ENCODE assay signal across 8 mouse cellular contexts in the genomic region with DNA sequence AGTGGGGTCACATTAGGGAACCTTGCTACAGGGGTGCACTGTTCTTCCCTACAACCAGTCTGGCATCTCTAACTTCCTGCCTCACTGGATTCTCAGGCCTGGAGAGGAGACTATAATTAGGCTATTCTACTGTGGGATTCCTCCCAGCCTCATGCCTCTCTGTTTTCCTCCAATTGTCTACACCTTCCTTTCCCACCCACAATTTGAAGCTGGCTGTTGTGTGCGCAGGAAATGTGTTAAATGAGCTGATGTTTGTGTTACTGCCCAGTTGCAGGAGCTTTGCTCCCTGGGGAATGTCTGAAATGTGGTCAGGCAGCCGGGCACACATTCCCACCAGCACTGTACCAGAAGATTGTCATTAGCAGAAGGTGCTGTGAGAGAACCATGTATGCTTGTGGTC.
DNase-seq lines count a peak whose midpoint lies in the region; ATAC-seq and TF ChIP-seq lines count a peak whose summit lies in the region.

No protein-coding gene starts in this region.

- ATAC-seq in hindbrain, embryonic 13.5 days (ENCODE audit: low FRiP score): no peak
- ATAC-seq in hindbrain, embryonic 16.5 days: no peak
- ATAC-seq in heart, embryonic 12.5 days (ENCODE audit: insufficient number of reproducible peaks, low FRiP score): peak; percentile 38; the same call in 1 of the 2 replicates
- ATAC-seq in midbrain, postnatal 0 days (ENCODE audit: low FRiP score): no peak

- no peaks in the 10 kb centered on the region for H3K9me3 ChIP-seq in hindbrain, embryonic 13.5 days
- H3K9me3 ChIP-seq in hindbrain, embryonic 16.5 days (ENCODE audit: control insufficient read depth, low read length): no peaks in the 10 kb centered on the region
- H3K9me3 ChIP-seq in heart, embryonic 12.5 days (replicated peaks): no peaks in the 10 kb centered on the region
- H3K9me3 ChIP-seq in midbrain, postnatal 0 days (ENCODE audit: low read length): no peaks in the 10 kb centered on the region

- 68% methylated on average over 2 of the region's 2 CpGs for WGBS in hindbrain, embryonic 13.5 days
- WGBS in hindbrain, embryonic 16.5 days: 45% methylated on average over 2 of the region's 2 CpGs
- 28% methylated on average over 2 of the region's 2 CpGs for WGBS in heart, embryonic 12.5 days
- WGBS in midbrain, postnatal 0 days: 71% methylated on average over 2 of the region's 2 CpGs
- WGBS in cerebellum, adult 2 months: 73% methylated on average over 2 of the region's 2 CpGs

- DNase-seq in kidney, postnatal 25 days: peak; percentile 44 to 79
- peak; percentile 47 for DNase-seq in skeletal muscle tissue, adult 2 months (ENCODE audit: low read depth, low spot score)
- DNase-seq in midbrain, postnatal 0 days (ENCODE audit: low spot score): no peak
- no peak for DNase-seq in cerebellum, adult 2 months
- no peak for DNase-seq in left cerebral cortex, adult 8-10 months (ENCODE audit: low spot score in 2 of 2)

- H3K27me3 ChIP-seq in hindbrain, embryonic 13.5 days: no peaks in the 10 kb centered on the region
- no peaks in the 10 kb centered on the region for H3K27me3 ChIP-seq in hindbrain, embryonic 16.5 days (replicated peaks; ENCODE audit: control insufficient read depth, insufficient read depth, low read length)
- H3K27me3 ChIP-seq in heart, embryonic 12.5 days (replicated peaks): no peaks in the 10 kb centered on the region
- H3K27me3 ChIP-seq in midbrain, postnatal 0 days (ENCODE audit: insufficient read depth, low read length): no peaks in the 10 kb centered on the region
- H3K27me3 ChIP-seq in cerebellum, adult 2 months (ENCODE audit: control insufficient read depth, insufficient read depth, low read length): no peaks in the 10 kb centered on the region

- no peak for TF ChIP-seq CTCF in midbrain, postnatal 0 days (IDR thresholded peaks at IDR 0.05)
- TF ChIP-seq CTCF in cerebellum, adult 2 months (IDR thresholded peaks at IDR 0.05; ENCODE audit: borderline replicate concordance, insufficient read depth, low read depth, low read length): no peak

- TF ChIP-seq POLR2A in cerebellum, adult 2 months (IDR thresholded peaks at IDR 0.05; ENCODE audit: borderline replicate concordance, insufficient read depth, low read length): no peak

- no peak overlapping the region for H3K4me3 ChIP-seq in hindbrain, embryonic 13.5 days
- no peak overlapping the region for H3K4me3 ChIP-seq in hindbrain, embryonic 16.5 days (ENCODE audit: low read length)
- no peak overlapping the region for H3K4me3 ChIP-seq in heart, embryonic 12.5 days
- H3K4me3 ChIP-seq in midbrain, postnatal 0 days (ENCODE audit: low read depth, low read length): no peak overlapping the region
- no peak overlapping the region for H3K4me3 ChIP-seq in cerebellum, adult 2 months (replicated peaks; ENCODE audit: insufficient read depth, low read depth, low read length)

- H3K36me3 ChIP-seq in hindbrain, embryonic 13.5 days: no peaks in the 10 kb centered on the region
- no peaks in the 10 kb centered on the region for H3K36me3 ChIP-seq in hindbrain, embryonic 16.5 days (ENCODE audit: control insufficient read depth, insufficient read depth, low read length)
- H3K36me3 ChIP-seq in heart, embryonic 12.5 days: no peaks in the 10 kb centered on the region
- no peaks in the 10 kb centered on the region for H3K36me3 ChIP-seq in midbrain, postnatal 0 days (ENCODE audit: insufficient read depth, low read length)

- H3K4me1 ChIP-seq in hindbrain, embryonic 13.5 days (replicated peaks): 0 out of 2 replicates have a peak, but pooled peaks cover 2% of the 10 kb centered on the region
- H3K4me1 ChIP-seq in hindbrain, embryonic 16.5 days (ENCODE audit: control insufficient read depth, insufficient read depth, low read depth, low read length): no peaks in the 10 kb centered on the region
- H3K4me1 ChIP-seq in heart, embryonic 12.5 days (replicated peaks): peaks cover 30% of the 10 kb centered on the region
- H3K4me1 ChIP-seq in midbrain, postnatal 0 days (ENCODE audit: insufficient read depth, low read length): no peaks in the 10 kb centered on the region
- H3K4me1 ChIP-seq in cerebellum, adult 2 months (ENCODE audit: control insufficient read depth, insufficient read depth, low read length): no peaks in the 10 kb centered on the region

- no peak overlapping the region for H3K4me2 ChIP-seq in hindbrain, embryonic 13.5 days
- H3K4me2 ChIP-seq in hindbrain, embryonic 16.5 days (ENCODE audit: low read length): no peak overlapping the region
- H3K4me2 ChIP-seq in heart, embryonic 12.5 days: no peak overlapping the region
- no peak overlapping the region for H3K4me2 ChIP-seq in midbrain, postnatal 0 days (ENCODE audit: low read depth, low read length, poor library complexity, severe bottlenecking)

- H3K27ac ChIP-seq in hindbrain, embryonic 13.5 days: 0 out of 2 replicates have a peak overlapping the region, but pooled peaks have one; percentile 30
- no peak overlapping the region; the same call in 1 of the 2 replicates for H3K27ac ChIP-seq in hindbrain, embryonic 16.5 days (ENCODE audit: low read depth, low read length)
- peak overlapping the region; percentile 87 for H3K27ac ChIP-seq in heart, embryonic 12.5 days (ENCODE audit: poor library complexity, severe bottlenecking)
- H3K27ac ChIP-seq in midbrain, postnatal 0 days (ENCODE audit: low read depth, low read length): no peak overlapping the region
- no peak overlapping the region; the same call in 1 of the 2 replicates for H3K27ac ChIP-seq in cerebellum, adult 2 months (ENCODE audit: insufficient read depth, low read length)

- H3K9ac ChIP-seq in hindbrain, embryonic 13.5 days: no peak overlapping the region
- H3K9ac ChIP-seq in hindbrain, embryonic 16.5 days (ENCODE audit: low read depth, low read length): no peak overlapping the region
- no peak overlapping the region for H3K9ac ChIP-seq in heart, embryonic 12.5 days
- H3K9ac ChIP-seq in midbrain, postnatal 0 days (replicated peaks; ENCODE audit: low read length, poor library complexity, severe bottlenecking): no peak overlapping the region

Comparison
In these comparisons a context has a peak if more than half of its experiments do, and no peak if none do; other contexts are left out.
1. H3K27ac ChIP-seq: peak in hindbrain, embryonic 13.5 days (single experiment) and heart, embryonic 12.5 days (single experiment); none in hindbrain, embryonic 16.5 days (single experiment), midbrain, postnatal 0 days (single experiment) and cerebellum, adult 2 months (single experiment).
2. DNase-seq: peak in kidney, postnatal 25 days (2 of 2) and skeletal muscle tissue, adult 2 months (single experiment); none in midbrain, postnatal 0 days (single experiment), cerebellum, adult 2 months (0 of 2) and left cerebral cortex, adult 8-10 months (0 of 2).